Mouse (Mus musculus): ENCODE data around the gene Hirip3. TPM values are rescaled to one million over a fixed set of nuclear protein-coding genes. Genes with fewer than 3 reads are reported as not detected.

Hirip3 gene
- total and polyA plus RNA-seq, 2 experiments from 2014 or later, result 19.5 to 21.3 TPM

GRCm38 (mm10) chr7:126905590-126905989 lies 43.8 kb downstream of the Hirip3 start:
- TF ChIP-seq CTCF (IDR thresholded peaks at IDR 0.05; ENCODE audit: low read depth), result no peak
- DNase-seq (no peak), ATAC-seq (no peak)
- H3K36me3 ChIP-seq (ENCODE audit: insufficient read depth), result no peaks in the 10 kb centered on the region
- no peaks in the 10 kb centered on the region for H3K27me3 ChIP-seq (ENCODE audit: insufficient read depth, low read length)
- WGBS, result 72% methylated on average over 3 of the region's 3 CpGs
- no peaks in the 10 kb centered on the region for H3K9me3 ChIP-seq (ENCODE audit: low read length)
- no peaks in the 10 kb centered on the region for H3K4me1 ChIP-seq (ENCODE audit: insufficient read depth)
- no peak overlapping the region for H3K4me3 ChIP-seq (ENCODE audit: low read depth, low read length)
- no peak overlapping the region for H3K27ac ChIP-seq (ENCODE audit: low read depth, low read length)
- H3K9ac ChIP-seq, result no peak overlapping the region
- no peak overlapping the region for H3K4me2 ChIP-seq (ENCODE audit: low read depth)

GRCm38 (mm10) chr7:126914844-126915243 lies 53.1 kb downstream of the Hirip3 start:
- H3K9ac ChIP-seq, result no peak overlapping the region
- H3K4me2 ChIP-seq (ENCODE audit: low read depth), result no peak overlapping the region
- no peaks in the 10 kb centered on the region for H3K36me3 ChIP-seq (ENCODE audit: insufficient read depth)
- no peak for TF ChIP-seq CTCF (IDR thresholded peaks at IDR 0.05; ENCODE audit: low read depth)
- H3K9me3 ChIP-seq (ENCODE audit: low read length), result no peaks in the 10 kb centered on the region
- no peaks in the 10 kb centered on the region for H3K4me1 ChIP-seq (ENCODE audit: insufficient read depth)
- ATAC-seq, result no peak
- 90% methylated on average over 3 of the region's 3 CpGs for whole genome bisulfite sequencing
- no peak overlapping the region for H3K27ac ChIP-seq (ENCODE audit: low read depth, low read length)
- no peaks in the 10 kb centered on the region for H3K27me3 ChIP-seq (ENCODE audit: insufficient read depth, low read length)
- no peak overlapping the region for H3K4me3 ChIP-seq (ENCODE audit: low read depth, low read length)
- no peak for DNase-seq

Other genes starting within 250 kb of the Hirip3 start
Only the 30 nearest of the 31 such genes appear.
- 22.8 and 37.1 TPM in 2 replicates for gene Sgf29, start 212.7 kb upstream of the Hirip3 start, total RNA-seq (2014; rRNA removed)
- gene Sgf29, start 212.7 kb upstream of the Hirip3 start, polyA plus RNA-seq (2015; fragmentation: Nextera tagmentation; extraction: Ambion mirVana), result 59.6 and 62.3 TPM in 2 replicates
- gene Sult1a1, start 185.5 kb upstream of the Hirip3 start, total RNA-seq (2014; rRNA removed), result 15.8 and 22.8 TPM in 2 replicates
- gene Sult1a1, start 185.5 kb upstream of the Hirip3 start, polyA plus RNA-seq (2015; fragmentation: Nextera tagmentation; extraction: Ambion mirVana), result 15.4 and 16.0 TPM in 2 replicates
- 66.9 and 115 TPM in 2 replicates for gene Bola2, start 166.6 kb upstream of the Hirip3 start, total RNA-seq (2014; rRNA removed)
- 139 and 205 TPM in 2 replicates for gene Bola2, start 166.6 kb upstream of the Hirip3 start, polyA plus RNA-seq (2015; fragmentation: Nextera tagmentation; extraction: Ambion mirVana)
- gene Slx1b, start 166.2 kb upstream of the Hirip3 start, total RNA-seq (2014; rRNA removed), result 15.8 and 17.9 TPM in 2 replicates
- gene Slx1b, start 166.2 kb upstream of the Hirip3 start, polyA plus RNA-seq (2015; fragmentation: Nextera tagmentation; extraction: Ambion mirVana), result 7.5 and 10.1 TPM in 2 replicates
- gene Coro1a, start 154.2 kb upstream of the Hirip3 start, total RNA-seq (2014; rRNA removed), result 121 and 169 TPM in 2 replicates
- gene Coro1a, start 154.2 kb upstream of the Hirip3 start, polyA plus RNA-seq (2015; fragmentation: Nextera tagmentation; extraction: Ambion mirVana), result 118 and 146 TPM in 2 replicates
- 108 and 131 TPM in 2 replicates for gene Mapk3, start 102.4 kb upstream of the Hirip3 start, total RNA-seq (2014; rRNA removed)
- gene Mapk3, start 102.4 kb upstream of the Hirip3 start, polyA plus RNA-seq (2015; fragmentation: Nextera tagmentation; extraction: Ambion mirVana), result 118 and 133 TPM in 2 replicates
- gene Gdpd3, start 95.6 kb upstream of the Hirip3 start, total RNA-seq (2014; rRNA removed), result 1.2 and 2.5 TPM in 2 replicates
- 0.93 and 0.97 TPM in 2 replicates for gene Gdpd3, start 95.6 kb upstream of the Hirip3 start, polyA plus RNA-seq (2015; fragmentation: Nextera tagmentation; extraction: Ambion mirVana)
- 162 and 237 TPM in 2 replicates for gene Ypel3, start 85.0 kb upstream of the Hirip3 start, total RNA-seq (2014; rRNA removed)
- gene Ypel3, start 85.0 kb upstream of the Hirip3 start, polyA plus RNA-seq (2015; fragmentation: Nextera tagmentation; extraction: Ambion mirVana), result 223 and 250 TPM in 2 replicates
- gene Tbx6, start 80.5 kb upstream of the Hirip3 start, total RNA-seq (2014; rRNA removed), result 0.31 and 0.38 TPM in 2 replicates
- 0.10 and 0.11 TPM in 2 replicates for gene Tbx6, start 80.5 kb upstream of the Hirip3 start, polyA plus RNA-seq (2015; fragmentation: Nextera tagmentation; extraction: Ambion mirVana)
- 114 and 119 TPM in 2 replicates for gene Ppp4c, start 69.5 kb upstream of the Hirip3 start, total RNA-seq (2014; rRNA removed)
- 161 and 172 TPM in 2 replicates for gene Ppp4c, start 69.5 kb upstream of the Hirip3 start, polyA plus RNA-seq (2015; fragmentation: Nextera tagmentation; extraction: Ambion mirVana)
- 33.2 and 34.4 TPM in 2 replicates for gene Fam57b, start 64.3 kb upstream of the Hirip3 start, total RNA-seq (2014; rRNA removed)
- gene Fam57b, start 64.3 kb upstream of the Hirip3 start, polyA plus RNA-seq (2015; fragmentation: Nextera tagmentation; extraction: Ambion mirVana), result 39.0 and 42.6 TPM in 2 replicates
- not detected in 2 replicates for gene 4930451I11Rik, start 30.3 kb upstream of the Hirip3 start, total RNA-seq (2014; rRNA removed)
- gene 4930451I11Rik, start 30.3 kb upstream of the Hirip3 start, polyA plus RNA-seq (2015; fragmentation: Nextera tagmentation; extraction: Ambion mirVana), result 0.62 TPM in 1 of 2 replicates, not detected in the other
- gene Doc2a, start 14.6 kb upstream of the Hirip3 start, total RNA-seq (2014; rRNA removed), result 35.7 and 148 TPM in 2 replicates
- 31.5 and 32.5 TPM in 2 replicates for gene Doc2a, start 14.6 kb upstream of the Hirip3 start, polyA plus RNA-seq (2015; fragmentation: Nextera tagmentation; extraction: Ambion mirVana)
- gene Ino80e, start 405 bp downstream of the Hirip3 start, total RNA-seq (2014; rRNA removed), result 62.8 and 69.9 TPM in 2 replicates
- 102 and 107 TPM in 2 replicates for gene Ino80e, start 405 bp downstream of the Hirip3 start, polyA plus RNA-seq (2015; fragmentation: Nextera tagmentation; extraction: Ambion mirVana)
- gene Taok2, start 22.7 kb downstream of the Hirip3 start, total RNA-seq (2014; rRNA removed), result 100 and 110 TPM in 2 replicates
- gene Taok2, start 22.7 kb downstream of the Hirip3 start, polyA plus RNA-seq (2015; fragmentation: Nextera tagmentation; extraction: Ambion mirVana), result 30.5 and 42.6 TPM in 2 replicates
- gene Tmem219, start 60.9 kb downstream of the Hirip3 start, total RNA-seq (2014; rRNA removed), result 22.8 and 23.8 TPM in 2 replicates
- 44.7 and 45.4 TPM in 2 replicates for gene Tmem219, start 60.9 kb downstream of the Hirip3 start, polyA plus RNA-seq (2015; fragmentation: Nextera tagmentation; extraction: Ambion mirVana)
- 140 and 142 TPM in 2 replicates for gene Kctd13, start 66.9 kb downstream of the Hirip3 start, total RNA-seq (2014; rRNA removed)
- gene Kctd13, start 66.9 kb downstream of the Hirip3 start, polyA plus RNA-seq (2015; fragmentation: Nextera tagmentation; extraction: Ambion mirVana), result 218 and 222 TPM in 2 replicates
- gene Asphd1, start 87.6 kb downstream of the Hirip3 start, total RNA-seq (2014; rRNA removed), result 14.3 and 37.2 TPM in 2 replicates
- gene Asphd1, start 87.6 kb downstream of the Hirip3 start, polyA plus RNA-seq (2015; fragmentation: Nextera tagmentation; extraction: Ambion mirVana), result 10.3 and 13.6 TPM in 2 replicates
- 104 and 160 TPM in 2 replicates for gene Sez6l2, start 88.6 kb downstream of the Hirip3 start, total RNA-seq (2014; rRNA removed)
- gene Sez6l2, start 88.6 kb downstream of the Hirip3 start, polyA plus RNA-seq (2015; fragmentation: Nextera tagmentation; extraction: Ambion mirVana), result 38.3 and 45.3 TPM in 2 replicates
- gene Cdipt, start 113.9 kb downstream of the Hirip3 start, total RNA-seq (2014; rRNA removed), result 120 and 158 TPM in 2 replicates
- 134 and 137 TPM in 2 replicates for gene Cdipt, start 113.9 kb downstream of the Hirip3 start, polyA plus RNA-seq (2015; fragmentation: Nextera tagmentation; extraction: Ambion mirVana)
- gene Cdiptos, start 114.1 kb downstream of the Hirip3 start, total RNA-seq (2014; rRNA removed), result not detected in 2 replicates
- 0.53 and 0.62 TPM in 2 replicates for gene Cdiptos, start 114.1 kb downstream of the Hirip3 start, polyA plus RNA-seq (2015; fragmentation: Nextera tagmentation; extraction: Ambion mirVana)
- gene Mvp, start 152.6 kb downstream of the Hirip3 start, total RNA-seq (2014; rRNA removed), result 4.8 and 6.9 TPM in 2 replicates
- gene Mvp, start 152.6 kb downstream of the Hirip3 start, polyA plus RNA-seq (2015; fragmentation: Nextera tagmentation; extraction: Ambion mirVana), result 3.3 and 3.4 TPM in 2 replicates
- gene Pagr1b, start 154.5 kb downstream of the Hirip3 start, total RNA-seq (2014; rRNA removed), result 3.8 TPM in 1 of 2 replicates, not detected in the other
- gene Pagr1b, start 154.5 kb downstream of the Hirip3 start, polyA plus RNA-seq (2015; fragmentation: Nextera tagmentation; extraction: Ambion mirVana), result 1.0 TPM in 1 of 2 replicates, not detected in the other
- gene Pagr1a, start 155.4 kb downstream of the Hirip3 start, total RNA-seq (2014; rRNA removed), result 19.2 and 21.9 TPM in 2 replicates
- gene Pagr1a, start 155.4 kb downstream of the Hirip3 start, polyA plus RNA-seq (2015; fragmentation: Nextera tagmentation; extraction: Ambion mirVana), result 18.1 and 31.6 TPM in 2 replicates
- gene Gm42742, start 159.1 kb downstream of the Hirip3 start, total RNA-seq (2014; rRNA removed), result 49.1 and 53.6 TPM in 2 replicates
- gene Gm42742, start 159.1 kb downstream of the Hirip3 start, polyA plus RNA-seq (2015; fragmentation: Nextera tagmentation; extraction: Ambion mirVana), result 36.7 and 42.2 TPM in 2 replicates
- 68.2 and 77.8 TPM in 2 replicates for gene Prrt2, start 159.2 kb downstream of the Hirip3 start, total RNA-seq (2014; rRNA removed)
- gene Prrt2, start 159.2 kb downstream of the Hirip3 start, polyA plus RNA-seq (2015; fragmentation: Nextera tagmentation; extraction: Ambion mirVana), result 84.1 and 84.3 TPM in 2 replicates
- 176 and 200 TPM in 2 replicates for gene Maz, start 165.1 kb downstream of the Hirip3 start, total RNA-seq (2014; rRNA removed)
- 69.5 and 73.9 TPM in 2 replicates for gene Maz, start 165.1 kb downstream of the Hirip3 start, polyA plus RNA-seq (2015; fragmentation: Nextera tagmentation; extraction: Ambion mirVana)
- 6.2 and 6.5 TPM in 2 replicates for gene Kif22, start 180.5 kb downstream of the Hirip3 start, total RNA-seq (2014; rRNA removed)
- 16.6 and 17.3 TPM in 2 replicates for gene Kif22, start 180.5 kb downstream of the Hirip3 start, polyA plus RNA-seq (2015; fragmentation: Nextera tagmentation; extraction: Ambion mirVana)
- gene Zg16, start 225.4 kb downstream of the Hirip3 start, total RNA-seq (2014; rRNA removed), result not detected in 2 replicates
- gene Zg16, start 225.4 kb downstream of the Hirip3 start, polyA plus RNA-seq (2015; fragmentation: Nextera tagmentation; extraction: Ambion mirVana), result not detected in 2 replicates
- 1.4 and 1.5 TPM in 2 replicates for gene AI467606, start 229.4 kb downstream of the Hirip3 start, total RNA-seq (2014; rRNA removed)
- gene AI467606, start 229.4 kb downstream of the Hirip3 start, polyA plus RNA-seq (2015; fragmentation: Nextera tagmentation; extraction: Ambion mirVana), result 1.1 and 1.3 TPM in 2 replicates